Mouse (Mus musculus) urinary bladder, postnatal 4 days (tissue): ENCODE measurements at regions not wholly inside any gene's neighbourhood (a gene's known extent, or its start where the extent isn't known, plus 50 kb on each side); places are given as distances from the start of the nearest gene placed in this dataset.
"Not testable (repeated sequence)": the region's sequence is repeated elsewhere in the genome, so short reads cannot be mapped to it uniquely, and the experiment has no call there.

Experiments
- DNase-seq, 2 experiments: peaks; one replicate each; pipeline ENCODE4 v3.0.0; 2021 to 2022; ENCODE audit warnings: low spot score in 2 of 2

DNA sequence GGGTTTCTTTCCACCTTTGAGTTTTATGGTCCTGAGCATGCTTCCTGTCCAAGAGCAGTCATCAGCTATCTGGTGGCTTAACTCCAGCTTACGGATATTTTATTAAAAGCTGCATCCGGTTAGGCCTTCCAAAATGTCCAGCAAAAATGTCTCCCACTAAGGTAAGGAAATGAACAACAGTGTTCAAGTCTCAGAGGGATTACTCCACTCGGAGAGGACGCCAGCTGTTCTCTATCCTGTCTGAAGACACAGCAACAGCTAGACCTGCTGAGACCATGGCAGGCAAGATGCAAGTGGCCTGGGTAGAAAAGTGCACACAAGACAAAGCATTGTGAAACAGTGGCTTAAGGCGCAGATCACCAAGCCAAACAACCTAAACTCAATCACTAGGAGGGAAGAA, 479.9 kb downstream of the Tns1 start:
- DNase-seq = no peak

DNA sequence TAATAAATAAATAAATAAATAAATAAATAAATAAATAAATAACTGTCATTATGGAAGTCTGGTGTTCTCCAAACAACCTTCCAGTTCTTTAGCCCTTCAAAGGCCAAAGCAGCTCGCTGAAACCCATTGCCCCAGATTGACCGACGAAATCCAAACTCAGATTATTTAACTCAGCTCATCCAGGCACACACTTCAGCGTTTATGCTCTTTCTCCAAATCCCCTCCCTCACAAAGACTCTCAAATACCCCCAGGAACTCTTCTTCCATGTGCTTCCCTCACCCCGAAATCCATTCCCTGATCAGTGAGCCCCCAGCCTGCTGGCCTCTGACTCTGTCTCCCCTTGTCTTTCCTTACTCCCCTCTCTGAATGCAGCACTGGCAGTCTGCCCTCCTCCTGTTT, 480.8 kb downstream of the Tns1 start:
- no peak for DNase-seq

DNA sequence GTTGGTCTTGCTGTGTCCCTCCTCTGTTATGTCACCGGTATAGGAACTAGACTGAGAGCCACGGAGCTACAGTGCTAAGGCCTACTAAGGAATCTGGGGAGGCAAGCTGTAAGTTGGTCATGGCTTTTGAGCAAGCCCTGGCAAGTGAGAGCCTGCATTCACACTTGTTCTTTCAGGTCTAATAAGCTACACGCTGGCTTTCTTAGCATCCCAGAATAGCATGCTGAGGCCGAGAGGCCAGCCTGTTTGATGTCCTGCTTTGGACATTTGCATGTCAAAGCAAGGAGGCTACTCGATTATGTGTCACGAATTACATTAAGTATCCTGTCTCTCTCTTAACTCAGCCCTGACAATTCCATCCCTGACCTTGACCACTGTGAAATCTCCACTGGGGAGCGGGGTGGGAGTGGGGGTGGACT, 481.5 kb downstream of the Tns1 start:
- no peak for DNase-seq

DNA sequence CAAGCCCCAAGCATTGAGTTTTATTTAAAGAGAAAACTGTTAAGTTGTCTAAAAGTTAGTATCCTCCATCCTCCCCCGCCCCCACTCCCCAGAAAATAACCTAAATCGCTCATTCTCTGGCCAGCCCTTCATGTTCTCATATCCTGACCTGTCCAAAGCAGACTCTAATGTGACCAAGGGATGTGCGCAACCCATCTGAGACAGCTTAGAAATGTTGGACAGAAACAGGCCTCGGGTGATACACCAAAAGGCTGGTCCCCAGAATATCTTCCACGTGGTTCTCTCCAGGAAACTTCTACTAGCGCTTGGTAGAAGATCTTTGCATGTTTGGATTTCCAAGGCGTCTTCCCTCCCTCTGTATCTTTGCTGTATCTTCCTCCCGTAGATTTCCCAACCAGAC, 482.8 kb downstream of the Tns1 start:
- DNase-seq = no peak

DNA sequence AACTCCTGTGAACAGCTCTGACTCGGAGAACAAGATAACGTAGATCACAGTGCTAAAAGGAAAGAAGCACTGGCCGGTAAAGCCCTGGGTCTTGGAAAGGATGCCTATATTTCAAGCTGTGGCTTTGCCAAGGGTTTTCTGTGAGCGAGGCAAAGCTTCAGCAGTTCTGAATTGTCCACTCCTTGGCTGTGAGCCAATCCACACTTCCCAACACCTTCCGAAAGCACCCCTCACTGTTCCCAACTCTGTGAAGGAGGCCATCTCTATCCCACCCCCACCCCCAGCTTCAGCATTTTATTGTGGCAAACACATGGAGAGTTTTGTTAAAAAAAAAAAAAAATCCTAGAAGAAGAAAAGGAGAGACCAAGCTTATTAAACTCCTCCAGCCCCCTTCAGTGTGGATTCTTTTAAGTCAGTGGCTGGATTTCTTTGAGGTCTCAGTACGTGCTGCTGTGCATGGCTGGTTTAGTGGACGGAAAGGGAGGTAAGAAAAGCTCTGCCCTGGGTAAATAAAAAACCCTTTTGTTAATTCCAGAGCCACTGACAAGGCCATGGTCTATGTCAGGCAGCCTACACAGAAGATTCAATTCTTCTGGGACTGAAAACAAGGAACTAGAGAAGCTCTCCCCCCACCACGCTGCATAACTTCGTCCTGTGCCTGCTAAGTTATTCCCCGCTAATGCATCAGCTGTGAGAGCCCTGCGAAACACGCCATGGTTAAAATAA, 483.4 kb downstream of the Tns1 start:
- DNase-seq = no peak

DNA sequence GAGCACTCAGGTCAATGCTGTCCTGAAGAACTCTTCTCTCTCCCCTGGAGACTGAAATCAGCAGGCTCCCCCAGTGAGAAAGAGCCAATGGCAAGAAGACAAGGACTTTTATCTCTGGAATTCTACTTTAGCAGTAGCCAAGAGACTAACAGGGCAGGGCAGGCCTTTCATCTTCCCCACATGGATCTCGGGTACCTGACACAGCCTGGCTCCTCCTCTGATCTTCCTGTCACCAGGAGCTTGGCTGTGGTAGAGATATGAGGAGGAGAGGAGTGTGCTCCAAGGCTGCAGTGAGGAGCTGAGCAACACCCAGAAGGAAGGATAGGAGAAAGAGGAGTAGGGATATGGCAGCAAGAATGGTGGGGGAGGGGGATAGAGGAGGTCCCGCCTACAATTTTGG, 488.5 kb downstream of the Tns1 start:
- DNase-seq = no peak

DNA sequence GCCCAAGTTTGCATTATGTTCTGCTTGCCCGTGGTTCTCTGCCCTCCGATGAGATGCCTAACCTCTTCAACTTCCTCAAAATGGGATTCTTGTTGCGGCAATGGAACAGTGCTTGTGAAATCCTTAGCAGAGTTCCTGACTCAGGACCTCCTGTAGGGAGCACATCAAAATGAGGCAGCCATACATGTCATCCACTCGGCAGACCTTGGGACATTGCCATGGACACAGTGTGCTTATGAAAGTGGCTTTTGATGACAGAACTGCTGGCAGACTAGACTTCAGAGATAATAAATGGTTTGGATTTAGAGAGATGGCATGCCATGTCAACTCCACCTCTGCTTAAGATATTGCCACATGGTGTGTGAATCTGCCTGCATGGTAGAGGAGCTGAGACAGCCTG, 489.4 kb downstream of the Tns1 start:
- no peak for DNase-seq

DNA sequence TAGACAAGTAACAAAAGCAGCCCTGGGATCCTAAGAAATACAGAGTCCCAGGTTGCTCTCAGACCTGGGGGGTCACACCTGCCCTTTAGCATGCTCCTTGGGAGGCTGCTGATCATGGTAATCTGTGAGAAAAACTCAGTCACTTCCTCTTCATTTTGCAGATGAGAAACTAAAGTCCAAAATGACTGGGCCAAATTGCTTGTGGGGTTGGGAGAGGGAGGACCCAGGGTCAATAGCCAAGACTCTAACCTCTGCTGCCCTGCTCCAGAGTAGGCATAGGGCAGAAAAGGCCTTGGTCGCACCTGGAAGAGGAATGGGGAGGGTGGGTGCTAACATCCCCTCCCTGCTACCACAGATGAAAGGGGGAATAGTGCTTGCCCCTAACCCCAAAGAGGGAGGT, 491.2 kb downstream of the Tns1 start:
- DNase-seq = no peak

DNA sequence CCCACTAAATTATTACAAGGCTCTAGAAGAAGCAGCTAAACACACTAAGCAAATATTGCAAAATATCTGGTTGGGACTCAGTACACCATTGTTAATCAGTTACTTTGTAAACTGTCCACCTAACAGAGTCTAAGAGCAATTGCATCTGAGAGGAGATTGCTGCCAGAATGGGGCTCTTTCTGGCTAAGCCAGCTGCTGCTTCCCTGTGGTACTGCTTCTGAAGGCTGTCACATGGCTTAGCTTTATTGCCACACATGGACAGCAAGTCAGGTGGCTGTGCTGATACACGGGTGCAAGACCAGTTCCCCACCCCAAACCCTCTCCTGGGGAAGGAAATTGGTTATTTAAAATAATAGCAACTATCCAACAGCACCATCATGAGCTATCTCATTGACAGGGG, 493.9 kb downstream of the Tns1 start:
- DNase-seq = no peak

DNA sequence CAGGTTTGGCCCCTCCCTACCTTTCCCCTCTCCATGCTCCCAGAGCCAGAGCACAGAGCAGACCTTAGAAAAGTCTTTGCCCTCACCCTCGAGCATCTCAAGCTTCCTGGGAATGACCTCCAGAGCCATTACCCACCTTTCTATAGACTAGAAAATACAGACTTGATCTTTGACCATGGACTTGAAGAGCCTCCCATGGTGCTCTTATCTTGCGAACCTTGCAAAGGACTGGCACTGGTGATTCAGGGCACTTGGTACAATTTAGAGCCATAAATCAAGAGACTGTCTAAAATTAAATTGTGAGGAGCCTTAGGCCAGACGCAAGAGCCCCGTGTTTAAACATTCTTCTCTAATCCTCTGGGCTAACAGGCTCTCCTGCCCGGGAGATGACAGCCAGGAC, 498.9 kb downstream of the Tns1 start:
- DNase-seq = no peak

DNA sequence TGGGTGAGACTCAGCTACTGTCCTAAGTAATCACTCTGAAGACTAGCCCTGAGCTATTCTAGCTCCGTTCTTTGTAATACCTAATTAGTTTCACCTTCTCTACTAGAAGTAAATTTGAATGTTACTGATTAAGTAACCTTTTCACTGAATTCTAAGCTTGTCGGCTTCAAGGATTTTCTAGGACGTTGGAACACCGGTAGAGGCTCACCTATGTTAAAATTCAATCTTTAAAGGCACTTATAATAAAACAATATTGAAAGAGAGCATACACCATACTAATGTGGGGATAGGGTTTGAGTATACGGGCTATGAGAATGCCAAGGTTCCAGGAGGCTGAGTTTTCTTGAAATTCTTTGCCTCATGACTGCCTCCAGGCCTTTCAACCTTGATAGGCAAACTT, 503.1 kb downstream of the Tns1 start:
- not testable (repeated sequence) for DNase-seq

DNA sequence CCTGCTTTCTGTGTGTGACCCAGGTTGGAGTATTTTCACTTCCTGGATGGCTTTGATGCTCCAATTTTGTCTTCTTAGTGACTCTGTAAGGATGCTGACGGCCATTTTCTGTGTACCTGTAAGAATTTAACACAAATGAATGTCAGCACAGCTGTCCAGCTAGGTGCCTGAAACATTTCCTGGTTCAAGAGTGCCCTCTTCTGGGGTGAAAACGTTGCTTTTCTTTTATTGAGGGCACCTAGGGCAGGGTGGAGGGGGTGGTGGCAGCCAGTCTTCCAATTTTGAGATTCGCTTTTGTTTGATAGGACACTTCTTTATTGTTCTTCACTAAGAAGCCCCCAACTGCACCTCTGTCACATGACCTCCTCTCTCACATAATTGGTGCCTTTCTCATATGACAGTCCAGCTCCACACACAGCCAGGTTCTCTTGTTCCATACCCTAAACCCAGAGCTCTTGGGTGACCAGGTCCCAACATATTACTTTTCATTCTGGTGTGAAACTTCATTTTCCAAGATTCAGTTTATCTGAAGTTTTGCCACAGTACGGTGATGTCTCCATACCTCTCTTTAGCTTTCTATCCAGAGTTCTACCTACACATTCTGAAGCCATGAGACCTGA, 505.6 kb downstream of the Tns1 start:
- no peak for DNase-seq

DNA sequence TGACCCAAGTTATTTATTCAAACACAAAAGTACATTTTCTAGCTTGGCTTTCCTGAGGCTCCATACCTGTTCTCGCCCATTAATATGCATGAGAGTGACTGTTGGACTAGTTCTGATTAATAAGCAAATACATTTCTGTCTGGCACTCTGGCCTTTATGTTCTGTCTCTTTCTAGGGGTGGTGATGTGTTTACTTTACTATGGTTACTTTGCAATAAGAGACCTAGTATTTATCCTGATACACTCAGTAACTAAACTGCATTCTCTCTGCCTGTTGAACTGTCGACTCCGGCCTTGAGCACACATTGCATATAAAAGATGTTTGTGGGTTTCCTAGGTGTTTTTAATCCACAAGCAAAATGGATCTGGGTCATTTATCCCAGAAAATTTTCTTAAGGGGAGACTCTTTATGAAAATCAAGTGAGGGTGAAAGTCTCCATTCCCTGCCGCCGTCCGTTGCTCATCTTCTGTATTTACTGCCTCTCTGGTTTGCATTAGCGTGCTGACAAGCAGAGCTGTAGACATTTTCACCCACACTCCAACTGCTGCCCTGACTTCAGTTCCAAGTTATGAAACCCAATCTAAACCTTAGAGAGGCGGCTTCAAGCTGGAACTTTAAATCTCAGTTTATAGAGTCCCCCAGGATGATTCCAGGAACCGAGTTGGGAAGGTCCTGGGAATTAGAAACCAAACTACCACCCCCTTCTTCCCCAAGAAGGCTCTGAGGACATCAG, 530.4 kb downstream of the Tns1 start:
- DNase-seq = no peak

DNA sequence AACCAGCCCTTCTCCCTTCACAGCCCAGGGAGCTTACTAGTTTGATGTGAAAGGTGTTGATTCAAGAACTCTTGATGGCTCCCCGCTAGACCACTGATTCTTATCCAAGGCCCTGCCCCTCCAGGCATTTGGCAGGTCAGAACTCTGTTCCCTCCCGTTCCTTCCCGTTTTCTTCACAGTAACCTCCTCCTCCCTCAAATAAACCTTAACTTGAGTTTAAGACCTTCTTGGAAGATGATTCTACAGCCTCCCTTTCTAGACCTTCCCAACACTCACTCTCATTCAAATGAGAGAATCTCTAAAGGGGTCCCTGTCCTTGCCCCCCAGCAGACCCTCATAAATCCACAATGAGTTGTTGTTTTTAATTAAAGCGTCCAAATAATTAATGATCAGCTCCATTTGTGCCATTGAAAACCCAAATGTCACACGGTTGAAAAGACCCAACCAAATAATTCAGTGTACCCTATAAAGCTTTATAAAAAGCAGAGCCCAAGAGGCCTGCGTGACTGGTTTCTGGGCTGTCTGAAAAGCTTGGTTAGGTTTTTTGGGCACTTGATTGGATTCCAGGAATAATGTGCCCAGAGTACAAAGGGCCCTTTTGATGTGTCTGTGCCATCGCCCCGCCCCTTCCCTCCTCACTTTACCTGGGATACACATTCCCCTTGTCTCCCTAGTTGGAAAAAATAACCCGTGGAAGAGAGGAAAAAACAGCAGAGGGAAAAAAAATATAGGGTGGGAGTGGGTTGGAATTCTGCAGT, 532.7 kb downstream of the Tns1 start:
- DNase-seq = no peak

DNA sequence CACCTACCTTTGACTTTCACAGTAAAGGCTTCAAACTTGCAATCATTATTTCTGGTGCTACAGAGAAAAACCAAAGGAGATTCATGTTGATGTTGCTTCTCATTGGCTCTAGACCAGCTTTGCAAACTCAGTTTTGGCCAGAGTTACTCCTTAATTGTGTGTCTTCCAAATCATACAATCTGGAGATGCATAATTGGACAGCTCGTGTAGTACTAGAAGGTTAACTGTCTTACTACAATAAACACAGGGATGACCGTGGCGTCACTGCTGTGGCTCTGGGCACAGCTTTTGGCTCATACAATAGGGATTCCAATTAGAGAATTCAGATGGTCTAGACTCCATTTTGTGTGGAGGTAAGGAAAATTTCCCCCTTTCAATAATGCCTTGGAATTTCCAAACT, 544.6 kb downstream of the Tns1 start:
- no peak for DNase-seq

DNA sequence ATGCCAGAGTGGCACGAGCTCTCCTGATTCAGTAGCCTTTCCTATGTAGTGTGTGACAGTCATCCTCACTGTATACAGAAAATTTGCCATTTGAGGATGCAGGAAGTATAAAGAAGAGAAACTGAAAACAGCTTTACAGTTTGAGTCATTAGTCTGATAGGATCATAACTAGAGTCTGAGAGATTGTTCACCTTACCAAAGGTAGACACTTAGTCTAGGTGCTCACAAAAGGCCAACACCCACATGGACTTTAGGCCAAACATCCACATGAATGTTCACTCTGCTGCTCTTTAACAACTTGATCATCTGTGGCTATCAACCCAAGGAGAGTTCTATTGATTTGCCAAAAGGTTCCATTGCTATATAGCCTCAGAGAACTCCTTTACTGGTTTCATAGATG, 547.2 kb downstream of the Tns1 start:
- DNase-seq = no peak

DNA sequence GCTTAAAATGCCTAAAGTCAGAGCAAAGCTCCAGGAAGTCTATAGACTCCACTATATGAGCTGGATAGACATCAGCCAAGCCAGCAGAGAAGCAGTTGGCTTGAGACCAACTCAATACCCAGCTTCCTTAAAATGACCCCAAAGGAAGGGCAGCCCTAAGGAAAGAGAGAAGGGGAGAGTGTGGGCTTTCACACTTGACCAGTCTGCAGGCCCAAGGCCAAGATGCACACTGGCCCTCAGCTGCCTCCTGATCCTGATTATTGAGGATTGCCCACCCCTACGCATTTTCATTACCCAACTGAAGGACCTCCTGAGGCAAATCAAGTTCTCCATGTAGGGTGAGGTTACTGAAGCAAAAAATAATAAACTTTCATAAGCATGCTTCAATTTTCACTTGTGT, 548.6 kb downstream of the Tns1 start:
- no peak for DNase-seq

DNA sequence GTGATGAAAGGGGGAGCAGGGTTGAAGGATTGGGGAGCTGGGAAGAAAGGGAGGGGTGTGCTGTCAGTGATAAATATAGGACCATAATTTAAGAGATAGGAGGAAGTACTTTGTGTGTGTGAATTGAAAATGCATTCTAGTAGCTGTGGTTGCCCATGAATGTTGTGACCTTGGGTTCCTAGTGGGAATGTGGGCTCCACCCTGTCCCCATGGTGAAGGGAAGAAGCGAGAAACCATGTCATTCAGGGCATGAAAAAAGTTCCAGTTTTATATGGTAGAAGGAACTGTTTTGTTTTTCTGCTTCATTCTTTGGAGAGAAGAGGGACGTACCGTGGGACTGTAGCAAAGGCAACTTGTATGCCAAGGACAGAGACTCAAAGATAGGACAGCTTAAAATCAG, 553.3 kb downstream of the Tns1 start:
- DNase-seq = no peak

DNA sequence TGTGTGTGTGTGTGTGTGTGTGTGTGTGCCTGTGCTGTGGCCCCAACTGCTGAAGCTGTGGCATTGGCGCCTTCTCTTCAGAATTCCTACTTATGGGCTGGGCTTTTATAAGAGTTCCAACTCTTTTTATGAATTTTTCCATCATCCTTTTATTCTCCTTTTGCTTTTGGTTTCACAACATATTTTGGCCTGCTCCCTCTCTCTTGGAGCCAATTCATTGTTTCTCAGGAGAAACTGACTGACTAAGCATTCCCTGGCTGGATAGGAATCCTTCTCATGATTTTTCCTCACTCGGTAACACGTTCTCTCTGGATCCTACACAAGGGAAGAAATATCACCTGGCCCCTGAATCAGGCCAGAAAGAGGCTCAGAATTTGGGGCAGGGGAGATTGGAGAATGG, 551.1 kb upstream of the Tnp1 start:
- DNase-seq = no peak

DNA sequence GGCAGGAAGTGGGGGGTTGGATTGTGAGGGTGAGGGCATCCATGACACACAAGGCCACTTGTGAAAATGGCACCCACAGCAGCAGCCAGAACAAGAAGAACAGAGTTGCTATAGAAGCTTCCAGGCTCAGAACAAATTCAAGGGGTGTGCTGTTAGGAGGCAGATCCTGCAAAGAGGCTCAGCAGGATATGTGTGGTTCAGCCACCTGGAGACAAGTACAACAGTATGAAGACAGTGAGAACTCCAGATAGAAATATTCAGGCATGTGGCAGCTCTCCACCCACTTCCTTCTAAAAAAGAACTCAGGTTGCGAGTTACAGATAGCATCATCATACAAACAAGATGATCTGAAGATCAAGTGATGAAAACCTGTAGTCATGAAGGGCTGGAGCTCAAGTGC, 544.9 kb upstream of the Tnp1 start:
- DNase-seq = no peak

DNA sequence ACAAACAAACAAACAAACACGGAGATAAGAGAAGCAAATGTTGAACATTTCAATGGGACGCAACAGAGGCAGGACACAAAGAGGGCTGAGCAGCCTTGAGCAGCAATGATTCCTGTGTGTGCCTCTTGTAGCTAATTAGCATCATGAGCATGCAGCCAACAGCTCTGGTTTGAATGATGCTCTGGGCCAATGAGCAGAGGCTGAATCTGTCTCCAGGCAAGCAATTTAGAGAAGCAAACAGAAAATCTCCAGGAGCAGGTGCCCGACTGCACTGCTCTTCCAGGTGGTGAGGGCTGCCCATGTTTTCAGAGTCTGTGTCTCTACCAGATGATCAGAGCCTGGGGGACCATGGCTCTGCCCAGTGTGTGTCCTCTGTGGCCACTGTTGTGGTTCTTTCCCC, 532.2 kb upstream of the Tnp1 start:
- no peak for DNase-seq

DNA sequence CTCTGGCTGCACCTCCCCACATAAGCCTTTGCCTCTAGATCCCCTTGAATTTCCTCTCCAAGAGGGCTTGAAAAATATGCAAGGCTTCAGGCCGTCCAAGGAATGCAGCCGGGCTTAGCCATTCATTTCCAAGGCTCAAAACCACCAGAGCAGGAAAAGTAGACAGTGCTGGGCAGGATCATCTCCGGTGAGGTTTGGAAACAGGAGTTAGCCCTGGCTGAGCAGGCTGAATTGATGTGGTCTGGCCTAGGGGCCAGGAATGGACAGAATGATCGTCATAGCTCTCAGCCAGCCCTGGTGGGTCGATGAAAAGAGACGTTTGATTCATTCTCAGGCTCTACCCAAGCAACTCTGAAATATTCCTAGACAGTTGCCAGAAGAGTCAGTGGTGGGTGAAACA, 529.7 kb upstream of the Tnp1 start:
- no peak for DNase-seq

DNA sequence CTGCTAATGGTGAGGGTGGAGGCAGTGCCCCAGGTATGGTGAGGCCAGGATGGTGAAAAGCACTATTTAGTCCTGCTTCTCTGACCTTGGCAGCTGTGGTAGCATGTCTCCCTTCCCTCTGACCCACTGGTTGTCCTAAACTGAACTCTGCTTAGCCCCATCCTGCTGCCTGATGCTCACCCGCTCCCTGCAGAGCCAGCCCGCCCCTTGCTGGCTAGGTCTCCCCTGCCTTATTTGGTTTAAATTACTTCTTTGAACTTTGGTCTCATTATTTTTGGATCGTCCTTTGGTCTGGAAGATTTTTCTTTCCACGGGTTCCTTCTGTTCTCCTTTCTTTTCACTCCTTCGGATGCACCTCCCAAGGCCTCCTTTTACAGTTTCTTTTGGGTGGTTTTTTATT, 525.7 kb upstream of the Tnp1 start:
- peak in 1 of 2 experiments; percentile 19 for DNase-seq
